Comparison of ENCODE assay signal across 23 mouse cellular contexts in genomic region chr3:108805622-108806021, GRCm38 (mm10). TPM values are rescaled to one million over a fixed set of nuclear protein-coding genes. Genes with fewer than 3 reads are reported as not detected.
A peak's percentile ranks its signal among the peaks of the same experiment; 100 is the strongest.
DNase-seq lines count a peak whose midpoint lies in the region; ATAC-seq and TF ChIP-seq lines count a peak whose summit lies in the region.
"Had no signal": no experiment of that assay in that cellular context is flagged by ENCODE, and none has a peak within 500 bp of the region (broad histone marks: within the 10 kb centered on the region; RNA-seq: fewer than 3 reads in every experiment).

No protein-coding gene starts in this region.

- H3K27me3 ChIP-seq in heart, postnatal 0 days (ENCODE audit: control insufficient read depth, insufficient read depth, low read length): no peaks in the 10 kb centered on the region
- no peaks in the 10 kb centered on the region for H3K27me3 ChIP-seq in limb, embryonic 10.5 days (ENCODE audit: low read depth, poor library complexity, severe bottlenecking)
- H3K27me3 ChIP-seq: embryonic facial prominence, embryonic 12.5 days; forebrain, embryonic 15.5 days had no signal

- H3K36me3 ChIP-seq in heart, postnatal 0 days (replicated peaks; ENCODE audit: control insufficient read depth, insufficient read depth, low read length): peaks cover 66% of the 10 kb centered on the region
- peaks cover 61% of the 10 kb centered on the region for H3K36me3 ChIP-seq in limb, embryonic 10.5 days

- no peak for TF ChIP-seq CTCF in heart, postnatal 0 days (IDR thresholded peaks at IDR 0.05; ENCODE audit: low read depth)

- H3K4me2 ChIP-seq in heart, postnatal 0 days (ENCODE audit: low read depth, low read length): no peak overlapping the region
- H3K4me2 ChIP-seq: embryonic facial prominence, embryonic 12.5 days; forebrain, embryonic 15.5 days; hindbrain, embryonic 14.5 days had no signal

- TF ChIP-seq EP300 in heart, postnatal 0 days (IDR thresholded peaks at IDR 0.05; ENCODE audit: low read depth): no peak

- DNase-seq in frontal cortex, postnatal 14 days (ENCODE audit: low spot score in 2 of 2): no peak
- peak; percentile 13 for DNase-seq in heart, postnatal 0 days (ENCODE audit: low spot score)
- DNase-seq in heart, postnatal 4 days: no peak
- DNase-seq in layer of hippocampus, adult 8-10 months (ENCODE audit: low spot score in 2 of 2): peak; percentile 25 to 29
- DNase-seq in layer of hippocampus, postnatal 14 days (ENCODE audit: low spot score in 2 of 2): no peak
- DNase-seq in layer of hippocampus, adult 9-11 months: peak; percentile 33
- DNase-seq in limb, embryonic 10.5 days (ENCODE audit: low spot score): no peak
- DNase-seq: adrenal gland, adult 8-10 months; adrenal gland, postnatal 36 days; B cell, adult 2 months; cerebellum, adult 11-12 months; cerebellum, adult 9-10 months; cerebellum, postnatal 25 days; gastrocnemius, adult 2 months; gastrocnemius, postnatal 25 days had no signal

- 0 out of 2 replicates have a peak, but pooled peaks cover 9% of the 10 kb centered on the region for H3K4me1 ChIP-seq in heart, postnatal 0 days (ENCODE audit: control insufficient read depth, insufficient read depth)
- no peaks in the 10 kb centered on the region for H3K4me1 ChIP-seq in limb, embryonic 10.5 days
- H3K4me1 ChIP-seq: embryonic facial prominence, embryonic 12.5 days; forebrain, embryonic 15.5 days; hindbrain, embryonic 10.5 days had no signal

- peak overlapping the region; percentile 19; the same call in 1 of the 2 replicates for H3K27ac ChIP-seq in heart, postnatal 0 days (ENCODE audit: low read depth)
- no peak overlapping the region for H3K27ac ChIP-seq in limb, embryonic 10.5 days
- H3K27ac ChIP-seq: embryonic facial prominence, embryonic 12.5 days; forebrain, embryonic 15.5 days; gastrocnemius, adult 2 months; heart, embryonic 10.5 days; hindbrain, embryonic 10.5 days; hindbrain, embryonic 14.5 days had no signal

- 67% methylated on average over 5 of the region's 5 CpGs for WGBS in heart, postnatal 0 days
- WGBS in limb, embryonic 10.5 days: 94% methylated on average over 5 of the region's 5 CpGs

- H3K9me3 ChIP-seq in heart, postnatal 0 days (replicated peaks; ENCODE audit: control insufficient read depth, low read length): no peaks in the 10 kb centered on the region
- H3K9me3 ChIP-seq in limb, embryonic 10.5 days (replicated peaks): no peaks in the 10 kb centered on the region
- H3K9me3 ChIP-seq: embryonic facial prominence, embryonic 12.5 days; forebrain, embryonic 15.5 days; G1E; heart, embryonic 10.5 days; hindbrain, embryonic 10.5 days had no signal

- peak; percentile 92 for ATAC-seq in frontal cortex, adult (ENCODE audit: low TSS enrichment)
- ATAC-seq in heart, postnatal 0 days (ENCODE audit: insufficient read depth, low read depth): peak; percentile 60
- ATAC-seq: CD4-positive, CD25-positive, alpha-beta regulatory T cell, adult 4 months; forebrain, embryonic 15.5 days had no signal

- H3K9ac ChIP-seq in heart, postnatal 0 days (replicated peaks; ENCODE audit: low read depth, low read length): no peak overlapping the region
- H3K9ac ChIP-seq: embryonic facial prominence, embryonic 12.5 days; forebrain, embryonic 15.5 days; hindbrain, embryonic 14.5 days had no signal

- H3K4me3 ChIP-seq in heart, postnatal 0 days (ENCODE audit: low read depth, low read length): no peak overlapping the region
- no peak overlapping the region for H3K4me3 ChIP-seq in limb, embryonic 10.5 days
- H3K4me3 ChIP-seq: embryonic facial prominence, embryonic 12.5 days; forebrain, embryonic 15.5 days; gastrocnemius, adult 2 months; heart, embryonic 10.5 days; hindbrain, embryonic 10.5 days had no signal

RNA-seq across cellular contexts. Expression of gene Stxbp3, which starts 34.7 kb away (rescaled TPM):
- total RNA-seq in heart, postnatal 0 days (2014; rRNA removed; ENCODE audit: low replicate concordance): 12.8 and 28.1 TPM in 2 replicates
- 26.8 and 27.9 TPM in 2 replicates for polyA plus RNA-seq in heart, postnatal 0 days (2015; fragmentation: Nextera tagmentation; extraction: Ambion mirVana)
- total RNA-seq in heart, postnatal 4 days (2021): 10 to 100 TPM; 30.6 to 31.7 TPM
- 10 to 100 TPM; 22.8 to 39.8 (median 30.9) TPM for total RNA-seq in layer of hippocampus, adult 8-10 months (2022)
- 10 to 100 TPM; 26.7 to 33.5 TPM for total RNA-seq in layer of hippocampus, postnatal 14 days (2021)
- polyA plus RNA-seq in limb, embryonic 10.5 days (2016; fragmentation: Nextera tagmentation; extraction: Ambion mirVana): 20.8 and 24.6 TPM in 2 replicates

Comparison
In these comparisons a context has a peak if more than half of its experiments do, and no peak if none do; other contexts are left out.
1. DNase-seq: peak in heart, postnatal 0 days (single experiment), layer of hippocampus, adult 8-10 months (2 of 2) and layer of hippocampus, adult 9-11 months (single experiment); none in frontal cortex, postnatal 14 days (0 of 2), heart, postnatal 4 days (single experiment), layer of hippocampus, postnatal 14 days (0 of 2) and limb, embryonic 10.5 days (single experiment).